Mouse (Mus musculus) cerebellum, adult 8-10 months (tissue): ENCODE data around the gene Rccd1.

Experiments used
- DNase-seq: peaks from one replicate; pipeline ENCODE4 v3.0.0; 2022

Rccd1 gene

DNA sequence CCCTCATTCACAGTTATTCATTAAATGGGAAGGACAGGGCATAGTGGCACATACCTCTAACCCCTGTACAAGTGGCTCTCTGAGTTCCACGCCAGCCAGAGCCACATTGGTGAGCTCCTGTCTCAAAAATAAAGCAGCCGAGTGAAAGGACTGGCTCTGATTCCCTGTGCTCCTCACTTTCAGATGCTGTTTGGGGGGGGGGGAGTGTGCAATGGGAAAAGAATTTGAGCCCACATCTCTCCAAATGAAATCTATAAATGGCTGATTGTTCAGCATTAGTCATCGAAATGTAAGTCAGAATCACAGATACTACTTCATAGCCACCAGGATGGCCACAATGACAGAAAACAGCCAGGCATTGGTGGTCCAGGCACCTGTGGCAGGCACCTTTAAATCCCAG lies 27.2 kb downstream of the Rccd1 start:
- no peak for DNase-seq

DNA sequence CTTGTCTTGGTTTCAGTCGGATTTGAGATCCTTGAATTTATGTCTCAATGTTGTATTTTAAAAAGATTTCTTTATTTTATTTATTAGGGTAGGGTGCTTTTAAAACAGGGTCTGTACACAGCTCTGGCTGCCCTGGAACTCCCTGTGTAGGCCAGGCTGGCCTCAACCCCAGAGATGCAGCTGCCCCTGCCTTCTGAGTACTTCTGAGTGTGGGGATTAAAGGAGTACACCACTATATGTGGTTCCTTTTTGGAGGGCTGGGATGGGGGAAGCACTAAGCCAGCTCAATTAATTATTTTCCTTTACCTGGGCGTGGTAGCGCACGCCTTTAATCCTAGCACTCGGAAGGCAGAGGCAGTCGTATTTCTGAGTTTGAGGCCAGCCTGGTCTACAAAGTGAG lies 27.8 kb downstream of the Rccd1 start:
- DNase-seq = no peak

- DNase-seq = no peak
Measured at GRCm38 (mm10) chr7:80294764-80295648, 29.2 kb downstream of the Rccd1 start.

DNA sequence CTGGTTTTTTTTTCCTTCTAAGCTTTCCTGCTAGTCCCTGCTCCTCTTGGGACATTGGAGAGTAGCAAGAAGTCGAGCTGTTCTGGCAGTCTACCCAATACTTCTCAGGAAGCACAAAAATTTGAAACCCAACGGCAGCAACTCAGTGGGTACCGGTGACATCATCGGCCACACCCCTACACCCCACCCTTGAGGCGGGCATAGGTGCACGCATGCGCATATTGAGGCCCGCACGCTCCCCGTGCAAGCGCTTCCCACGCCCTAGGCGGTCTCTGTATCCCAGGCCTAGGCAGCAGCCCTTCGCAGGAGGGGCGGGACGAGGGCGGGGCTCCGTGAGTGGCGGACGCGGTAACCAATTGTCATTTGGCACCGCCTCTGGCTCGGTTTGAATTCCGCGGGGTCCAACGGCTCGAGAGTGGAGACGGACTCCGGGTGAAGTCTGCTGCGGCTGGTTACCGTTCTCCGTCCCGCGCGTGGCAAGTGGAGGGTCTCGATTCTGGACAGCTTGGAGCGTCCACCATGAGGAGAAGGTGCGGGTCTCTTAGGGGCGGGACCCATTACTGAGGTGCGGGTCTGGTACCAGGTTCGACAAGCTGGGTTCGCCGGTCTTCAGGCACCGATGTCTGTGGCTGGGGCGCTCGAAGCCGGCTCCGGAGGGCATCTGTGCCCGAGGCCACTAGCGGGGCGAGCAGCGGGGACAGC lies 30.0 kb downstream of the Rccd1 start, which contains the start of gene Prc1:
Gene Prc1 (plus strand): TSS at position 389 of the 702 bp plus-strand sequence.
- peak; percentile 99 for DNase-seq

DNA sequence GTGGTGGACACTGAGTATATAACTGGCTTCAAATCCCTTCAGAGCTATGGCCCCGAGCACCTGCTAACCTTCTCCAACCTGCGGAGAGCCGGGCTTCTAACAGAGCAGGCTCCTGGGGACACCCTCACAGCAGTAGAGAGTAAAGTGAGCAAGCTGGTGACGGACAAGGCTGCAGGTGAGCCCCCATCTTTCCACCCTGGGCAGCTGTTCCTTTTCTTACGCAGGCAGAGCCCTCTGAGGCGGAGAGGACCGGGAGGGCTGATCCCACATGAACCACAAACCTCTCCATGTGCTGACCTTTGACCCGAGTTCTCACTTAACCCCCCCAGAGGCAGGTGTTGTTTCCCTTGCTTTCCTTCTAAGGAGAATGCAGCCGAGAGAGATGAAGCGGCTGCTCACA lies 36.5 kb downstream of the Rccd1 start:
- no peak for DNase-seq

- no peak for DNase-seq
Measured at GRCm38 (mm10) chr7:80285725-80286124, 38.5 kb downstream of the Rccd1 start.

GRCm38 (mm10) chr7:80284391-80284790 lies 39.9 kb downstream of the Rccd1 start:
- DNase-seq = no peak

DNA sequence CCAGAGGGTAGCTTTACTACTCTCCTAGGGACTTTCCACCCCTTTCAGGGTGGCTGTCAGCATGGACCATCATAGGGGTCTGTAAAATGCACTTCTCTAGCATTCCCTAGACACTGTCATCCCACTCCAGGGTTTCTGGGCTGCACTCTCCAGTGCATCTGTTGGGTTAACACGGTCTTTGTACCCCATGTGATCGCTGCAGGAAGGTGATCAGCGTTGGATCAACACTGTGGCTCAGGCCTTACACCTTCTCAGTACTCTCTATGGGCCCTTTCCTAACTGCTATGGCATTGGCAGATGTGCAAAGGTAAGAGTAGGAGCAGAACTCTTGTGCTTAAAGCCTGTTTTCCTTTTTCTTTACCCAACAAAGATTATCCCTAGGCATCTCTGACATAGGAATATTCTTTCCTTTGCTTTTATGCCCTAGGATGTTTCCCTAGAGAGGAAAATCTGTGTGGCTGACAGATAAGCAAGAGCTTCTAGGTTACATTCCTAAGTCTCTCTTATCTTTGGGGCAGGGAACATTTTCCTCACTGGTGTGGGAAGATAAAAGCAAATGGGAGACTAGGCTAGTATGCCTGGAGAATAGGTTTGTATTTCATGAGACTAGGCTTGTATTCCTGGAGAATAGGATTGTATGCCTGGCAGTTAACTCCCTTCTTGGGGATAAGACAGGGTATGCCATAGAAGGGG lies 40.9 kb downstream of the Rccd1 start:
- DNase-seq = no peak

- DNase-seq = no peak
Measured at GRCm38 (mm10) chr7:80281646-80282045, 42.6 kb downstream of the Rccd1 start.

DNA sequence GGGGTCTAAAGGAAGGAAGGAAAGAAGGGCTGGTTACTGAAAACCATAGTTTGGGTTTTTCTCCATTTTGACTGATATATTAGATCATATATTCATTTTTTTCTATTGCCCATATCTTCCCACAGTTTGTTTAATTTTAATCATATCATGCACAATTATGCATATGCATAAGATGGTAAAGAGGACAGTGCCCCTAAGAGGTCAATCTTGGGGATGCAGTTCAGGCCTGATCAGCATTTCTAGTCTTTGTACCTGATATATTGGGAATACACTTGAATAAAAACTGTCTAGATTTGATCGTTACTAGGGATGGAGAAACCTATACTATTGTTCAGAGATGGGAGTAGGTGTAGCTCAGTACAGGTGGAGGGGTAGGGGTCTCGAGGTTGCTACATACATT lies 43.3 kb downstream of the Rccd1 start:
- DNase-seq = no peak

DNA sequence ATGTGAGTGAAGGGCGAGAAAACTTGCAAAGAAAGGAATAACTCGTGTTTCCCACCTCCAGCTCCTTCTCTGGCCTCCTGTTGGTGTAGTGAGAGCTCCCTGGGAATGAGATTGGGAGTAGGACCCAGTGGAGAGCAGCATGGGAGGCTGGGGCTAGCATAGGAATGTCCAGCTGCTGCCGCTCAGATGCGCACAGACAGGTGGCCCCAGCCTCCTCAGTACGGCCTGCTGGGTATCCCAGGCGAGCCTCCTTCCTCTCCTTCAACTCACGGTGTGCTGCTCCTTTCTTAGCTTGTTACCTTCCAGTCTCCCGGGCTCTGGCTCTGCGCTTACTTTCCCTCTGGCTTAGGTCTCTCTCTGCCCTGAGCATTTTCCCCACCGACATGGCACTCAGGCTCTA lies 44.2 kb downstream of the Rccd1 start:
- no peak for DNase-seq

GRCm38 (mm10) chr7:80276374-80276773 lies 47.9 kb downstream of the Rccd1 start:
- no peak for DNase-seq

DNA sequence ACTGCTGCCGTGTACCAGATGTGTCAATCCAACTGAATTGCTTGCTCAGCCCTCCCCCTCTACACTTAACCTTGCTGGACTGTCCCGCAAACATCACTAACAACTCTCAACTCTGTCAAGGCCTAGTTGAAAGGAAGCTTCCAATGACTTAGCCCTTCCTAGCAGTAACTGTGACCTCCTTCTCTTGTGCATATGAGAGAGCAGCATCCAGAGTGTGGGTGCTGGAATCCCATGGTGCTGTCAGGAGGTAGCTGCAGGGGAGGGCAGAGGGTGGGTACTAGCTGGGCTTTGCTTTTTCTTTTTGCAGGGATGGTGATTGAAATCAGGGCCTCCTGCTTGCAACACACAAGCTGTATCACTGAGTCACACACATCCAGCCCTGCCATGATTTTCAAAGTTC lies 50.8 kb downstream of the Rccd1 start:
- no peak for DNase-seq

GRCm38 (mm10) chr7:80269751-80270255 lies 54.5 kb downstream of the Rccd1 start:
- no peak for DNase-seq

GRCm38 (mm10) chr7:80268897-80269750 lies 55.1 kb downstream of the Rccd1 start, which contains the start of gene Vps33b:
TSS of gene Vps33b (plus strand) at chr7:80269649.
- DNase-seq = peak; percentile 95

DNA sequence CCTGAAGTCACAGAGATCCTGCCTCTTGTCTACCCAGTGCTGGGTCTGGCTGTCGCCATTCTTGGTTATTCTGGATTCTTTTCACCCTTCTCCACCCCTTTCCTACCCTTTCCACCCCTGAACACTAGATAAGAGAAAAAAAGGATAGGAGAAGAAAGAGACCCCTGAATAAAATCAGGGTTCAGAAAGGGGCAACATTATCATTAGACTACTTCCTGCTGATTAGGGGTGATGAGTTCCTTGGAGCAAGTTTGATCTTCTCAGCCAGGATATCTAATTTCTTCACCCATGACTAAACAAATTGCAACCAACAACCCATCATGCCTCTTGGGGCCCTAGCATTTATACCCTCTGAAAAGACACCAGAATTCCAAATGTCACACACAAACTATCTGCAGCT lies 56.5 kb downstream of the Rccd1 start:
- no peak for DNase-seq

GRCm38 (mm10) chr7:80264606-80265005 lies 59.6 kb downstream of the Rccd1 start:
- DNase-seq = no peak

DNA sequence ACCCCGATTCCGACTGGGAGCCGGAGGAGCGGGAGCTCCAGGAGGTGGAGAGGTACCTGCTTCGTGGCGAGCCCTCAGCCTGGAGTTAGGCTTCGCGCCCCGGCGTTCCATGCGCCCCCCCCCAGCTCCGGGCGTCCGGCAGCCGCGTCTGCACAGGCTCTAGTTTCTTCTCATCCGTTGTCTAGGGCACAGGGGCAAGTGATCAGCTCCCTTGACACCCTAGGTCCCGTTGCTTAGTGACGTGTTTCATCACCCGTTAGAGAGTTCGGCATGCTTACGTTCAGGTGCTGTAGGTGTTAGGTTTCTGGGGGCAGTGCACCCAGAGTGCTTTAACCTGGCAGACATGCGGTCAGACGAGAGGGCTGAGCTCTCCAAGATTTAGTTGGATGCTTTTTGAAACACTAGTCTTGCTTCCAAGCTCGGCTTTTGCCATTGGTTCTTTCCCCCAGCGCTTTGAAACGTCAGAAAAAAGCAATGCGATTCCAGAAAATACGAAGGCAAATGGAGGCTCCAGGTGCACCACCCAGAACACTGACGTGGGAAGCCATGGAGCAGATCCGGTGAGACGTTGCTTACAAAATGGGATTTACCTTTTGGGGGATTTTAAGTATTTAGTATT lies 62.8 kb downstream of the Rccd1 start:
- DNase-seq = no peak

- peak; percentile 76 for DNase-seq
Measured at GRCm38 (mm10) chr7:80260625-80261371, 63.5 kb downstream of the Rccd1 start, which contains the start of gene Ngrn. TSS of gene Ngrn (plus strand) at chr7:80261215.

- DNase-seq = no peak
Measured at GRCm38 (mm10) chr7:80257706-80258105, 66.5 kb downstream of the Rccd1 start.

- DNase-seq = no peak
Measured at GRCm38 (mm10) chr7:80255981-80256380, 68.3 kb downstream of the Rccd1 start.
